Mouse (Mus musculus): Measurements from ENCODE around the gene Nova2. TPM values are rescaled to one million over a fixed set of nuclear protein-coding genes. Genes with fewer than 3 reads are reported as not detected.

Gene Nova2
- 17.1 and 18.4 TPM in 2 replicates for polyA plus RNA-seq (2014; fragmentation: Nextera tagmentation; extraction: Ambion mirVana)

DNA sequence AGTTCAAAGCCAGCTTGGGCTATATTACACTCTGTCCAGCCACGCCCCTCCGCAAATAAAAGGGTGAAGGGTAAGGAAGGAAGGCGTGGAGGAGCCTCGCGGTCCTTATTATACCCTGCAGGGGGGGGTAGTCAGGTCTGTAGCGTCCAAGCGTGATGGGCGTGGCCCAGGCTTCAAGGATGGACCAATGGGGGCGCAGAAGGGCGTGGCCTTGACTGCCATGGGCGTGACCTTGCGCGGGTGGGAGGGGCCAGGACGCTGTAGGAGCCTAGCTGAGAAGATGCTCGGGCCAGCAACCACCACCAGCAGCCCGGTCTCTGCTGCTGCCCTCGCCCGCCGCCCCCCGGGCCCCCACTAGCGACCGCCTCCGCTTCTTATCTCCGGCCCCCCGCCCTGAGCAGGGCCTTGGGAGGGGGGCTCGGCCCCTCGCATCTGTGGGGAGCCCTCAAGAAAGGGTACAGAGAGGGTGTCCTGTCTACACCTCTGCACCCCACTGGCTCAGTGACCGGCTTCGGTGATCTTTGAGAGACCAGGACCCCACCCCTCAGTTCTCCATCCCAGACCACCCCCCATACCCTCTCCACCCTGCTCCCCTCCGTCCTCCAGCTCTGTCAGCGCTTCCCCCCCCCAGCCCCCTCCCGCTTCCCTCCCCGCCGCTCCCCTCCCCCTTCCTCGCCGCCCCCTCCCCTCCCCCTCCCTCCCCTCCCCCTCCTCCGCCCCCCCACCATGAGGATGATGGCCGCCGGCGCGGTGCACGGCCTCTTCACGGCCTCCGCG lies at the start of gene Nova2:
Nova2 (plus strand) TSS at position 727 of the 777 bp plus-strand sequence.
- Histone ChIP-seq H3K9me3 (ENCODE audit: control insufficient read depth, low read length) (no peaks in the 10 kb centered on the region), H3K27ac (ENCODE audit: low read depth, low read length) (peak within 1 kb of the TSS; percentile 94), H3K4me1 (ENCODE audit: control insufficient read depth, insufficient read depth, low read length) (peaks cover 43% of the 10 kb centered on the region), H3K4me2 (ENCODE audit: low read depth, low read length) (peak within 1 kb of the TSS; percentile 85), H3K4me3 (ENCODE audit: low read depth, low read length) (peak within 1 kb of the TSS; percentile 90), H3K36me3 (ENCODE audit: control insufficient read depth, insufficient read depth, low read length) (no peaks in the 10 kb centered on the region), H3K9ac (replicated peaks; ENCODE audit: low read depth, low read length) (peak within 1 kb of the TSS; percentile 99), H3K27me3 (ENCODE audit: control insufficient read depth, insufficient read depth, low read length) (no peaks in the 10 kb centered on the region)
- 1% methylated on average over 26 of the region's 45 CpGs for WGBS
- peak; percentile 84 for ATAC-seq (ENCODE audit: low read depth)

DNA sequence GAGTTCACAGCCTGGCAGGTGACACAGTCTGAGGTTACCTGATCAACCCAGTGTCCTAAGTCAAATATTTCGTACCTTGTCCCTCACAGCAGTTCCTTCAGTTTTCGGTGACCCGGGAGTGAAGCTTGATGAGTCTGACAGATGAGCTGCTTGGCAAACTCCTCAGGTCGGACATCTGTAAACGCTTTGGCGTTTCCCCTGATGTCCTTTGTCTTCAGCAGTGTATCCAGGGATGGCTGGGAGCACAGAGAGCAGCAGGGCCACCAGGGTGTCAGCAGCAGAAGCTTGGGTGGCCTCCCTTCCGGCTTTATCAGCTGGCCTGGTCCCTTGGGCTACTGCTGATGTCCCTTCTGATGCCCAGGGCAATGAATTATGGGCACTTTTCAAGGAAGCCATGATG lies 47.0 kb upstream of the Nova2 start:
- 83% methylated on average over 7 of the region's 7 CpGs for WGBS
- no peaks in the 10 kb centered on the region for H3K9me3 ChIP-seq (ENCODE audit: control insufficient read depth, low read length)
- H3K4me2 ChIP-seq (ENCODE audit: low read depth, low read length): no peak overlapping the region
- H3K27ac ChIP-seq (ENCODE audit: low read depth, low read length): no peak overlapping the region
- H3K4me1 ChIP-seq (ENCODE audit: control insufficient read depth, insufficient read depth, low read length): no peaks in the 10 kb centered on the region
- no peaks in the 10 kb centered on the region for H3K27me3 ChIP-seq (ENCODE audit: control insufficient read depth, insufficient read depth, low read length)
- no peak overlapping the region for H3K4me3 ChIP-seq (ENCODE audit: low read depth, low read length)
- no peak overlapping the region for H3K9ac ChIP-seq (replicated peaks; ENCODE audit: low read depth, low read length)
- no peak for ATAC-seq (ENCODE audit: low read depth)
- H3K36me3 ChIP-seq (ENCODE audit: control insufficient read depth, insufficient read depth, low read length): no peaks in the 10 kb centered on the region

DNA sequence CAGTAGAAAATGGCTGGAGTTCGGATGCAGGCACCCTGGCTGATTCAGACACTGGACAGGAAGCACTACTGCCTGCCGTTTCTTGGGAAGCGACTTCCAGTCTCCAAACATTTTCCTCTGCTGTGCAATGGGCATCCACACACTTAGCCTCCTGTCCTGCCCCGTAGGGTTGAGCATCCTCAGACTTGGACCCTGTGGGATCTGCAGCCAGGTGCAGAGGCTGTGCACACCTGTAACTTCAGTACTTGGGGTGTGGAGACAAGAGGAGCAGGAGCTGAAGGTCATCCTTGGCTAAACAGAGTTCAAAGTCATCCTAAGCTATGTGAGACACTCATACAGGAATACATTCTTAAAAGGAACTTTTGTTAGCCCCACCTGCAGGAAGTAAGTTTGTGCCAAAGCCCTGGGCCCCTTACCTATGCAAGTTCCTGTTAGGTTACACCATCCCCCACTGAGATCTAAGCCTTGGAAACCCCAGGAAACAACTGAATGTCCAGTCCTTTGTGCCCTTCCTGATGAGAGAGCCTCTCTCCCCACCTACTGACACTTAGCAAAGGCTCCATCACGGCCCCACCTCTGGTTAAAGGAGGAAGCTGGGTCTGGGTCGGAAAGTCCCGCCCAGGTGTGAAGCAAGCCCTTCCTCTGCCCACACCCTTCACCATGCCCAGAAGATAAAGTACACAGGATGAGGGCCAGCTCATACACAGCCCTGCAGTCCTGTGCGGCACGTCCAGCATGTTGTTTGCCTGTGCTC lies 41.5 kb upstream of the Nova2 start:
- WGBS: 66% methylated on average over 9 of the region's 9 CpGs
- no peak for ATAC-seq (ENCODE audit: low read depth)
- Histone ChIP-seq H3K9me3 (ENCODE audit: control insufficient read depth, low read length) (no peaks in the 10 kb centered on the region), H3K4me3 (ENCODE audit: low read depth, low read length) (no peak overlapping the region), H3K27ac (ENCODE audit: low read depth, low read length) (no peak overlapping the region), H3K4me1 (ENCODE audit: control insufficient read depth, insufficient read depth, low read length) (no peaks in the 10 kb centered on the region), H3K4me2 (ENCODE audit: low read depth, low read length) (no peak overlapping the region), H3K27me3 (ENCODE audit: control insufficient read depth, insufficient read depth, low read length) (no peaks in the 10 kb centered on the region), H3K36me3 (ENCODE audit: control insufficient read depth, insufficient read depth, low read length) (no peaks in the 10 kb centered on the region), H3K9ac (replicated peaks; ENCODE audit: low read depth, low read length) (no peak overlapping the region)

DNA sequence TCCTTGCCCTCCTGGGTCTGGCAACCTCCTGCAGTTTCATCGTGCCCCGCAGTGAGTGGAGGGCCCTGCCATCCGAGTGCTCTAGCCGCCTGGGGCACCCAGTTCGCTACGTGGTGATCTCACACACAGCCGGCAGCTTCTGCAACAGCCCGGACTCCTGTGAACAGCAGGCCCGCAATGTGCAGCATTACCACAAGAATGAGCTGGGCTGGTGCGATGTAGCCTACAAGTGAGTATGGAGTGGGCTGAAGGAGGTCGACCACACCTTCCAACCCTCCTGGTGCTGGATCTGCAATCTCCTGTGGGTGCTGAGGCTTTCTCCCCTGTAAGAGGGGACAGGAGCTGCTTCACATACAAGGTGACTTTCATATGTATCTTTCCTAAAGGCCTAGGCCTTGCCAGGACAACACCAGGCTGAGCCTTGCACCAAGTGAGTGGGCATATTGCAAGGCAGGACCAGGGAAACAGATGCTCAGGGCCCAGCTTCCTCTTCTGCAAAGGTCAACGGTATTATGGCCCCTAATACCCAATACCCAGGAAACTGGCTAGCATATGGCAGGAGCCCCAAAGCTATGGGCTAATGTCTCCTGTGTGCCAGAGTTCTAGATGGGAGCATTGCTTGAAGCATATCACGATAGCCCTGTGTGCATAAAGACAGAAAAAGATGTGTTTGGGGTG lies 40.8 kb upstream of the Nova2 start:
- Histone ChIP-seq H3K9ac (replicated peaks; ENCODE audit: low read depth, low read length) (no peak overlapping the region), H3K4me3 (ENCODE audit: low read depth, low read length) (no peak overlapping the region), H3K27me3 (ENCODE audit: control insufficient read depth, insufficient read depth, low read length) (no peaks in the 10 kb centered on the region), H3K9me3 (ENCODE audit: control insufficient read depth, low read length) (no peaks in the 10 kb centered on the region), H3K4me1 (ENCODE audit: control insufficient read depth, insufficient read depth, low read length) (no peaks in the 10 kb centered on the region), H3K4me2 (ENCODE audit: low read depth, low read length) (no peak overlapping the region), H3K36me3 (ENCODE audit: control insufficient read depth, insufficient read depth, low read length) (no peaks in the 10 kb centered on the region), H3K27ac (ENCODE audit: low read depth, low read length) (no peak overlapping the region)
- WGBS: 46% methylated on average over 13 of the region's 13 CpGs
- no peak for ATAC-seq (ENCODE audit: low read depth)

DNA sequence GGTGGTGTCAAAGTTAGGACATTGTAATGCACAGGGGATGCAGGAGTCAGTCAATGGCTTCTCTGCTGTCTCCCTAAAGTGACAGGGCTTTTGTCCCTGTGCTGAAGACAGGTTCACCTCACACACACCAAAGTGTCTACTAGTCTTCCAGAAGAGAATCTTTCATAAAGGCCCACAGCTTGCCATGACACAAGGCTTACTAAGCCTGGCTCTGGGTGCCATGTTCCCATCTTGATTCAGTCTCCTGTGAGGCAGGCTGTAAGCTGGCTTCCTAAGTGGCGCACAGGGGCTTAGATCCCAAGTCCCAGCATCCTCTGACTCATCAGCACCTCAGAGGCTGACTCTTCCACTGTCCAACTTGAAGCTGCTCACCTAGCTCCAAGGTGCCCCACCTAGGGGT lies 38.7 kb upstream of the Nova2 start:
- Histone ChIP-seq H3K27me3 (ENCODE audit: control insufficient read depth, insufficient read depth, low read length) (no peaks in the 10 kb centered on the region), H3K9ac (replicated peaks; ENCODE audit: low read depth, low read length) (no peak overlapping the region), H3K4me3 (ENCODE audit: low read depth, low read length) (no peak overlapping the region), H3K27ac (ENCODE audit: low read depth, low read length) (no peak overlapping the region), H3K9me3 (ENCODE audit: control insufficient read depth, low read length) (no peaks in the 10 kb centered on the region), H3K4me2 (ENCODE audit: low read depth, low read length) (no peak overlapping the region), H3K36me3 (ENCODE audit: control insufficient read depth, insufficient read depth, low read length) (no peaks in the 10 kb centered on the region), H3K4me1 (ENCODE audit: control insufficient read depth, insufficient read depth, low read length) (no peaks in the 10 kb centered on the region)
- no peak for ATAC-seq (ENCODE audit: low read depth)
- 100% methylated on average over 1 of the region's 1 CpGs for WGBS

DNA sequence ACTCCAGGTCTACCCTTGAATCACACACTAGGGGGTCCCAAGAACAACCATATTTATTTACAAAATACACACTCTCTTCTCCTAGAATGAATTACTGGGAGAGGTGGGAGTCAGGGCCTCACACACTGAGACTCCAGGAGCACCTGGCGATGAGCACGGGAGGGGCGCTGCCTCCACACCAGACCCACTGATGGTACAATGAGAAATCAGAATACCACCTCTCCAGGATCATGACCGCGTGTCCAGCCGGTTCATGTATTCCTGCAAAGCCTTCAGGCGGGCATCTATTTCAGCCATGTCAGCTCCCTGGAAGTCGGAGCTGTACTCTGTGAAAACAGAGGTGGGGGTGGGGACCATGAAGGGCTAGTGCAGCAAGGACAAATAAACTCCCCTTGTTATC lies 34.8 kb upstream of the Nova2 start:
- H3K36me3 ChIP-seq (ENCODE audit: control insufficient read depth, insufficient read depth, low read length): no peaks in the 10 kb centered on the region
- peaks cover 11% of the 10 kb centered on the region; the same call in 1 of the 2 replicates for H3K4me1 ChIP-seq (ENCODE audit: control insufficient read depth, insufficient read depth, low read length)
- no peaks in the 10 kb centered on the region for H3K27me3 ChIP-seq (ENCODE audit: control insufficient read depth, insufficient read depth, low read length)
- no peak for ATAC-seq (ENCODE audit: low read depth)
- no peak overlapping the region for H3K27ac ChIP-seq (ENCODE audit: low read depth, low read length)
- no peak overlapping the region for H3K9ac ChIP-seq (replicated peaks; ENCODE audit: low read depth, low read length)
- H3K4me3 ChIP-seq (ENCODE audit: low read depth, low read length): no peak overlapping the region
- no peak overlapping the region for H3K4me2 ChIP-seq (ENCODE audit: low read depth, low read length)
- 93% methylated on average over 8 of the region's 8 CpGs for whole genome bisulfite sequencing
- H3K9me3 ChIP-seq (ENCODE audit: control insufficient read depth, low read length): no peaks in the 10 kb centered on the region

DNA sequence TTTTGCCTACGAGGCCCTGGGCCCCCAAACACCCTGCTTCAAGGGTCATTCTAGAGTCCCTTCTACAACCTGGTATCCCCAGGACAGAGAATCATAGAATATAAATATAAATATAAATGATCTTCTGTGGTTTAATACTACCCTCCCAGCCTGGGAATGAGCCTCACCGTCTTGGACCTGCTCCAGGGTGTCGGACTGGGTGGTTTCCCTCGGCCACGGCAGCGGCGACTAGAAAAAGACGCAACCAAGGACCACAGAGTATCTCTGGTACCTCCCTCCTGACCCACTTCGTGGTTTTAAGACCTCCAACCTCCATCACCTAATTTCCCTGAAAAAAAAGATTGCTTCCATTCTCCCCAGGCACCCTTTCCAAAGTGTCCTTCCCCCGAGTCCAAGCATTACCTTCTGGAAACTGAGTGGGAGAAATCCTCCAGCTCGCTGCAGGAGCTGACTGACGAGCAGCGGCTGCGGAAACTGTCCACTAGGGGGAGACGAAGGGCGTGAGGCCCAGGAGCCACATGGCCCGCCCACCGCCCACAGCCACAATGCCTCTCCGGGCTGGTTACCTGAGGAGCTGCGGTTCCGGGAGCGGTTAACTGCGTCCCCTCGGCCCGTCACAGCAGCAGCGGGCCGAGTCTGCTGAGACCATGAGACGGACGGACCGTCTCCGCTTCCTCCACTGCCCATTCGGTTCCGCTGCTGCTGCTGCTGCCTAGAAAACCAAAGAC lies 33.7 kb upstream of the Nova2 start:
- peak; percentile 74 for ATAC-seq (ENCODE audit: low read depth)
- peak overlapping the region; percentile 80 for H3K4me2 ChIP-seq (ENCODE audit: low read depth, low read length)
- WGBS: 24% methylated on average over 33 of the region's 33 CpGs

DNA sequence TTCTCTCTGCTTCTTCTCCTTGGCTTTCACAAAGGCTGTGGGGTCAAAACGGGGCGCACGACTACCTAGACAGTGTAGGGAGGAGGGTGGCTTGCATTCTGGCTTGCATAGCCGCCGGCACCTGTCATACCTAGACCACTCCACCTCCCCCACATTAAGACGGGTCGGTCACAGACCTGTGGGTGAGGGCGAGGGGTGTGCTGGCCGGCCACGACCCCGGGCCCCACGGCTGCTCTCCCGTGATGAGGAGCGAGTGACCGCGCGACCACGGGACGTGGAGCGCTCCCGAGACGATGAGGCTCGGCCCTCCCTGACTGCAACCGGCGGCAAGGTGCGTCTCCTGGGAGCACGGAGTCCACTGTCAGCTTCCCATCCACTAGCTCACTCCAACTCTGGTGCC lies 32.7 kb upstream of the Nova2 start:
- peak overlapping the region; percentile 31 for H3K4me3 ChIP-seq (ENCODE audit: low read depth, low read length)
- H3K9ac ChIP-seq (replicated peaks; ENCODE audit: low read depth, low read length): peak overlapping the region; percentile 46; the same call in 1 of the 2 replicates
- H3K4me1 ChIP-seq (ENCODE audit: control insufficient read depth, insufficient read depth, low read length): peaks cover 15% of the 10 kb centered on the region
- WGBS: 36% methylated on average over 27 of the region's 27 CpGs
- H3K27me3 ChIP-seq (ENCODE audit: control insufficient read depth, insufficient read depth, low read length): no peaks in the 10 kb centered on the region
- no peak overlapping the region for H3K27ac ChIP-seq (ENCODE audit: low read depth, low read length)
- ATAC-seq (ENCODE audit: low read depth): peak; percentile 49
- peak overlapping the region; percentile 80 for H3K4me2 ChIP-seq (ENCODE audit: low read depth, low read length)
- no peaks in the 10 kb centered on the region for H3K9me3 ChIP-seq (ENCODE audit: control insufficient read depth, low read length)
- H3K36me3 ChIP-seq (ENCODE audit: control insufficient read depth, insufficient read depth, low read length): no peaks in the 10 kb centered on the region

More for the DNA sequence above, 33.7 kb upstream of the Nova2 start:
- H3K27me3 ChIP-seq (ENCODE audit: control insufficient read depth, insufficient read depth, low read length): no peaks in the 10 kb centered on the region
- no peaks in the 10 kb centered on the region for H3K36me3 ChIP-seq (ENCODE audit: control insufficient read depth, insufficient read depth, low read length)
- no peaks in the 10 kb centered on the region for H3K9me3 ChIP-seq (ENCODE audit: control insufficient read depth, low read length)
- H3K27ac ChIP-seq (ENCODE audit: low read depth, low read length): 0 out of 2 replicates have a peak overlapping the region, but pooled peaks have one; percentile 16
- peak overlapping the region; percentile 31 for H3K4me3 ChIP-seq (ENCODE audit: low read depth, low read length)
- H3K9ac ChIP-seq (replicated peaks; ENCODE audit: low read depth, low read length): peak overlapping the region; percentile 46
- peaks cover 15% of the 10 kb centered on the region for H3K4me1 ChIP-seq (ENCODE audit: control insufficient read depth, insufficient read depth, low read length)

Data from neural tube, embryonic 14.5 days (tissue).